19 mouse cellular contexts compared by ENCODE assay signal in genomic region chr2:7534615-7535204, GRCm38 (mm10). TPM values are rescaled to one million over a fixed set of nuclear protein-coding genes. Genes with fewer than 3 reads are reported as not detected.
DNase-seq lines count a peak whose midpoint lies in the region; ATAC-seq lines count a peak whose summit lies in the region.
"Had no signal": no experiment of that assay in that cellular context is flagged by ENCODE, and none has a peak within 500 bp of the region (broad histone marks: within the 10 kb centered on the region; RNA-seq: fewer than 3 reads in every experiment).

No protein-coding gene starts in this region.

- H3K27ac ChIP-seq in embryonic facial prominence, embryonic 14.5 days (replicated peaks; ENCODE audit: low read depth, low read length), result no peak overlapping the region
- H3K27ac ChIP-seq in embryonic facial prominence, embryonic 10.5 days (replicated peaks), result no peak overlapping the region
- H3K27ac ChIP-seq in lung, embryonic 16.5 days (ENCODE audit: low read length), result no peak overlapping the region
- no peak overlapping the region for H3K27ac ChIP-seq in hindbrain, embryonic 10.5 days
- no peak overlapping the region for H3K27ac ChIP-seq in hindbrain, embryonic 13.5 days
- H3K27ac ChIP-seq: forebrain, embryonic 15.5 days; heart, adult 2 months; heart, embryonic 15.5 days had no signal

- no peak overlapping the region for H3K4me2 ChIP-seq in embryonic facial prominence, embryonic 14.5 days (ENCODE audit: low read depth, low read length)
- H3K4me2 ChIP-seq in lung, embryonic 16.5 days (ENCODE audit: low read depth, low read length), result no peak overlapping the region
- no peak overlapping the region for H3K4me2 ChIP-seq in hindbrain, embryonic 13.5 days
- H3K4me2 ChIP-seq: forebrain, embryonic 15.5 days; heart, embryonic 11.5 days; heart, embryonic 15.5 days had no signal

- peak; percentile 42 for DNase-seq in embryonic facial prominence, embryonic 14.5 days (ENCODE audit: low spot score)
- no peak for DNase-seq in embryonic facial prominence, embryonic 10.5 days (ENCODE audit: low spot score)
- no peak for DNase-seq in lung, postnatal 25 days (ENCODE audit: low spot score)
- DNase-seq in lung, postnatal 4 days, result peak; percentile 9 to 42
- no peak for DNase-seq in hindbrain, embryonic 10.5 days (ENCODE audit: low spot score)
- DNase-seq: adrenal gland, postnatal 10 days; cerebellum, adult 11-12 months; cerebellum, adult 9-10 months; cerebellum, postnatal 25 days; gastrocnemius, postnatal 14 days; heart, adult 2 months; heart, postnatal 14 days had no signal

- WGBS in embryonic facial prominence, embryonic 14.5 days, result 72% methylated on average over 5 of the region's 5 CpGs
- WGBS in embryonic facial prominence, embryonic 10.5 days, result 95% methylated on average over 5 of the region's 5 CpGs
- WGBS in lung, embryonic 16.5 days, result 55% methylated on average over 5 of the region's 5 CpGs
- WGBS in hindbrain, embryonic 10.5 days, result 95% methylated on average over 5 of the region's 5 CpGs
- 90% methylated on average over 5 of the region's 5 CpGs for WGBS in hindbrain, embryonic 13.5 days

- H3K9ac ChIP-seq in embryonic facial prominence, embryonic 14.5 days (ENCODE audit: low read depth, low read length), result no peak overlapping the region
- no peak overlapping the region for H3K9ac ChIP-seq in lung, embryonic 16.5 days (ENCODE audit: low read length)
- no peak overlapping the region for H3K9ac ChIP-seq in hindbrain, embryonic 13.5 days
- H3K9ac ChIP-seq: forebrain, embryonic 15.5 days; heart, embryonic 15.5 days had no signal

- 0 out of 2 replicates have a peak, but pooled peaks cover under 1% of the 10 kb centered on the region for H3K4me1 ChIP-seq in embryonic facial prominence, embryonic 14.5 days (ENCODE audit: control insufficient read depth, insufficient read depth, low read length)
- H3K4me1 ChIP-seq in embryonic facial prominence, embryonic 10.5 days, result no peaks in the 10 kb centered on the region
- no peaks in the 10 kb centered on the region for H3K4me1 ChIP-seq in lung, embryonic 16.5 days (replicated peaks; ENCODE audit: control insufficient read depth, insufficient read depth, low read length)
- peaks cover 13% of the 10 kb centered on the region for H3K4me1 ChIP-seq in hindbrain, embryonic 10.5 days (replicated peaks)
- peaks cover 14% of the 10 kb centered on the region for H3K4me1 ChIP-seq in hindbrain, embryonic 13.5 days (replicated peaks)
- H3K4me1 ChIP-seq: heart, embryonic 15.5 days had no signal

- H3K27me3 ChIP-seq in embryonic facial prominence, embryonic 14.5 days (replicated peaks; ENCODE audit: control insufficient read depth, insufficient read depth, low read length), result no peaks in the 10 kb centered on the region
- no peaks in the 10 kb centered on the region for H3K27me3 ChIP-seq in embryonic facial prominence, embryonic 10.5 days (replicated peaks; ENCODE audit: low read depth, poor library complexity, severe bottlenecking)
- H3K27me3 ChIP-seq in lung, embryonic 16.5 days (ENCODE audit: control insufficient read depth, insufficient read depth, low read depth, low read length), result no peaks in the 10 kb centered on the region
- no peaks in the 10 kb centered on the region for H3K27me3 ChIP-seq in hindbrain, embryonic 10.5 days (ENCODE audit: insufficient read depth, poor library complexity, severe bottlenecking)
- no peaks in the 10 kb centered on the region for H3K27me3 ChIP-seq in hindbrain, embryonic 13.5 days
- H3K27me3 ChIP-seq: forebrain, embryonic 15.5 days; heart, embryonic 15.5 days had no signal

- no peaks in the 10 kb centered on the region for H3K36me3 ChIP-seq in embryonic facial prominence, embryonic 14.5 days (ENCODE audit: control insufficient read depth, insufficient read depth, low read length)
- no peaks in the 10 kb centered on the region for H3K36me3 ChIP-seq in embryonic facial prominence, embryonic 10.5 days (replicated peaks)
- H3K36me3 ChIP-seq in lung, embryonic 16.5 days (ENCODE audit: control insufficient read depth, insufficient read depth, low read length), result no peaks in the 10 kb centered on the region
- H3K36me3 ChIP-seq in hindbrain, embryonic 10.5 days, result no peaks in the 10 kb centered on the region
- no peaks in the 10 kb centered on the region for H3K36me3 ChIP-seq in hindbrain, embryonic 13.5 days
- H3K36me3 ChIP-seq: forebrain, embryonic 15.5 days; heart, embryonic 15.5 days had no signal

- H3K4me3 ChIP-seq in embryonic facial prominence, embryonic 14.5 days (ENCODE audit: low read depth, low read length), result no peak overlapping the region
- H3K4me3 ChIP-seq in embryonic facial prominence, embryonic 10.5 days, result no peak overlapping the region
- no peak overlapping the region for H3K4me3 ChIP-seq in lung, embryonic 16.5 days (ENCODE audit: low read length)
- H3K4me3 ChIP-seq in hindbrain, embryonic 10.5 days, result no peak overlapping the region
- no peak overlapping the region for H3K4me3 ChIP-seq in hindbrain, embryonic 13.5 days
- H3K4me3 ChIP-seq: forebrain, embryonic 15.5 days; heart, adult 2 months; heart, embryonic 15.5 days had no signal

- H3K9me3 ChIP-seq in embryonic facial prominence, embryonic 14.5 days (ENCODE audit: control insufficient read depth, low read length), result peaks cover 5% of the 10 kb centered on the region; the same call in 1 of the 2 replicates
- no peaks in the 10 kb centered on the region for H3K9me3 ChIP-seq in embryonic facial prominence, embryonic 10.5 days
- H3K9me3 ChIP-seq in lung, embryonic 16.5 days (ENCODE audit: control insufficient read depth, low read length), result no peaks in the 10 kb centered on the region; the same call in 1 of the 2 replicates
- H3K9me3 ChIP-seq in hindbrain, embryonic 10.5 days, result no peaks in the 10 kb centered on the region
- H3K9me3 ChIP-seq in hindbrain, embryonic 13.5 days, result peaks cover 5% of the 10 kb centered on the region; the same call in 1 of the 2 replicates
- H3K9me3 ChIP-seq: forebrain, embryonic 15.5 days; heart, embryonic 15.5 days had no signal

- no peak for ATAC-seq in embryonic facial prominence, embryonic 14.5 days (ENCODE audit: low read depth)
- peak; percentile 90 for ATAC-seq in lung, embryonic 16.5 days (ENCODE audit: low read depth)
- ATAC-seq in hindbrain, embryonic 13.5 days (ENCODE audit: low FRiP score), result no peak
- ATAC-seq: forebrain, embryonic 15.5 days; hindbrain, embryonic 16.5 days; inflammation-experienced regulatory T-cells, adult 6 months had no signal

RNA-seq across cellular contexts. Expression of gene Celf2, which starts 25.3 kb away (rescaled TPM):
- polyA plus RNA-seq in embryonic facial prominence, embryonic 14.5 days (2014; fragmentation: Nextera tagmentation; extraction: Ambion mirVana), result 68.8 and 74.2 TPM in 2 replicates
- polyA plus RNA-seq in embryonic facial prominence, embryonic 10.5 days (2016; fragmentation: Nextera tagmentation; extraction: Ambion mirVana), result 27.7 and 32.0 TPM in 2 replicates
- 86.8 and 92.4 TPM in 2 replicates for polyA plus RNA-seq in lung, embryonic 16.5 days (2015; fragmentation: Nextera tagmentation; extraction: Ambion mirVana)
- 57.5 and 66.8 TPM in 2 replicates for polyA plus RNA-seq in hindbrain, embryonic 10.5 days (2016; fragmentation: Nextera tagmentation; extraction: Ambion mirVana)
- 144 and 164 TPM in 2 replicates for polyA plus RNA-seq in hindbrain, embryonic 13.5 days (2015; fragmentation: Nextera tagmentation; extraction: Ambion mirVana)

Comparison
In these comparisons a context has a peak if more than half of its experiments do, and no peak if none do; other contexts are left out.
1. DNase-seq: peak in embryonic facial prominence, embryonic 14.5 days (single experiment) and lung, postnatal 4 days (2 of 2); none in embryonic facial prominence, embryonic 10.5 days (single experiment), lung, postnatal 25 days (single experiment) and hindbrain, embryonic 10.5 days (single experiment).